Mouse (Mus musculus) heart, postnatal 10 days (tissue): ENCODE data around the gene Gm13693. TPM values are rescaled to one million over a fixed set of nuclear protein-coding genes. Genes with fewer than 3 reads are reported as not detected.
"Not testable (repeated sequence)": the region's sequence is repeated elsewhere in the genome, so short reads cannot be mapped to it uniquely, and the experiment has no call there.

Experiments
- DNase-seq, 2 experiments: peaks; one replicate each; pipeline ENCODE4 v3.0.0; 2021
- intact Hi-C: fragments of 180-260 bp; cut with DNase I; formaldehyde crosslinking; loops from one replicate; pipeline ENCODE4 v1.15.1; 2025
- total RNA-seq, 2 experiments: library from RNA; stranded (reverse); gene quantifications; 2 replicates each; pipeline ENCODE4 v1.2.3; 2021

Gene Gm13693
- total RNA-seq, result 1 to 10 TPM; 1.0 to 1.1 TPM

DNA sequence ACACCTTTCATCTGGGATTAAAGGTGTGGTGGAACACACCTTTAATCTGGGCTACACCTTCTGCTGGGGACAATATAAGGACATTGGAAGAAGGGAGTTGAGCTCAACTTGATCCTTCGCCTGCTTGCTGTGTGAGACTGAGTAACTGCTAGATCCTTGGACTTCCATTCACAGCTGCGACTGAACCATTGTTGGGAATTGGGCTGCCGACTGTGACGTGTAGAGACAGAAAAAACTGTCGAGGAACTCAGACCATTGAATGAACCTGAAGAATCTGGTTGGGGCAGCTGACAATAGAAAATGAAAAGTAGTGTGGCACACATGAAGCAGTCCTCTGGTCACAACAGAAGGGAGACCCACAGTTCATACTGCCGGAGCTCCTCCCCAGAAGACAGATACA, at the start of gene Gm13693:
TSS of gene Gm13693 (plus strand) at position 301 of the 400 bp plus-strand sequence.
- DNase-seq, intact Hi-C loops: not testable (repeated sequence)

DNA sequence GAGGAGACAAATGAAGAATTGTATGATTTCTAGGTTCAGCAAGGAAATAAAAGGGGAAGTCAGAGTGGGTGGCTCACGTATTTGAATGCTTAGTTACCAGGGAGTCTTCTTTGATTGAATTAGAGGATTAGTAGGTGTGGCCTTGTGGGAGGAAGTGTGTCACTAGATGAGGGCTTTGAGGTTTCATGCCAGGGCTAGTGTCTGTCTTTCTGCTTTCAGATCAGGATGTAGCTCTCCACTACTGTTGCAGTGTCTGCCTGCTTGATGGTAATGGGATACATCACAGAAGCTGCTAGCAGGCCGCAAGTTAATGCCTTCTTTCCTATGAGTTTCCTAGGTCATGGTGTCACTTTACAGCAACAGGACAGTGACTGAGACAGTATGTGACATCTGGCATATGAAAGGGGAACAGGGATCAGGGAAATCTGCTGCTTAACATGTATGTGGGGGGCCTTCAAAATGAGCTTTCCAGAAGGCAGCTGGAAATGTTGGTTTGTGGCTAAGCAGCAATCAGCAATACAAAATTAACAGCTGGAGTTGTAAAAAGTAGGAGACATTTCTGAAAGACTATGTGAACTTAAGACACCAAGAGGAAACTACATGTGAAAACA, 31.7 kb upstream of the Gm13693 start:
- intact Hi-C loops, result no loop called here

DNA sequence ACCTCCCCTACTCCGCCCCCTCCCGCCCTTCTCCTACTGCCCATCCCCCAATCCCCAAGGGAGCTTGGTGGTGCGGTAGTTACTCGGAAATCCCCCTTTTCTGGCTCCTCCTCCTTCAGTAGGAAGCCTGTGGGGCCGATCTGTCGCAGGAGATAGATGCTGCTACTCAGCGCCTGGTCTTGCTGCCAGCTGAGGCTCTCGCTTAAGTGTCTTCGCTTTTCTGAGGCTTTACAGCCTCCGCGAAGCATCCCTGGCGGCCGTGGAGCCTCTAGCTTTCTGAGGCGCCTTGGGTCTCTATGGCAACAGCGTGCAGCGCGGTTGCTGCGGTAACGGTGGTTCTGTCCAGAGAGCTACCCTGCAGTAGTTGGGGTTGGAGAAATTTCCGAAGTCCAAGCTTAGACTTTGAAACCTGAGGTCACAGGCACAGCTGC, 20.4 kb upstream of the Gm13693 start, which contains the start of gene Zswim2:
TSS of gene Zswim2 (minus strand) at position 298 of the 431 bp plus-strand sequence.
- DNase-seq, result peak; percentile 15 to 20
- intact Hi-C loops, result no loop called here

More for the DNA sequence above, 31.7 kb upstream of the Gm13693 start:
- no peak for DNase-seq

DNA sequence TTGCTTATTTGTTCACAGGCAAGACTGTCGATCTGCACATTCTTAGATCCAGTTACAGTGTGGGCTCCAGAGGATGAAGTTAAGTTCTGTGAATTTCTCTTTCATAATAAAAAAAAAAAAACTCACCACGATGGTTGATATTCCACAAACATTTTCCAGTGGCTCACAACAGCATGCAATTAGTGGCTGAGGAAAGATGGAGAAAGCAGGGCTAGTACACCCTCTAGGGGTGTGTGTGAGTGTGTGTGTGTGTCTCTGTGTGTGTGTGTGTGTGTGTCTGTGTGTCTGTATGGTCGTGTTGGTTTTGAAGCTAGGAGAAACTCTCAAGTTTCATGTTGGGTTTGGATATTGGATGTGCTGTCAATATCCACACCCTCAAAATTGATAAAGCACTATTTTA, 19.9 kb upstream of the Gm13693 start:
- intact Hi-C loops, result no loop called here
- no peak for DNase-seq

DNA sequence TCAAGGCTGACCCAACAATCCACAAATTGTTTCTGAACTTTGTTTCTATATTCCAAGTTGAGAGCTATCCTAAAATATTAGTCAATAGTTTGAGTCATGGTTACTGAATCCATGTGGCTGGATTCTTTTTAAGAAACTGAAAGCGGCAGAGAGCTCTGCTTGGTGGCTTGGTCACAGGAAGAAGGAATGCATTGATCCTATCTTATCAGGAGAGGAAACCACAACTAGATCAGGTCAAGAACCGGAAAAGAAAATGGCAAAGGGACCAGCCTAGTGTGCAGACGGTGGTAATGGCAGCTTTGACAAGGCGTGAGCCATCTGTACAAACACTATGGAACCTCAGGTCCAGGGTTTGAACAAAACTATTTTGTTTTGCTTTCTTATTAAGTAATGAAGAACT, 19.5 kb upstream of the Gm13693 start:
- DNase-seq, result no peak

DNA sequence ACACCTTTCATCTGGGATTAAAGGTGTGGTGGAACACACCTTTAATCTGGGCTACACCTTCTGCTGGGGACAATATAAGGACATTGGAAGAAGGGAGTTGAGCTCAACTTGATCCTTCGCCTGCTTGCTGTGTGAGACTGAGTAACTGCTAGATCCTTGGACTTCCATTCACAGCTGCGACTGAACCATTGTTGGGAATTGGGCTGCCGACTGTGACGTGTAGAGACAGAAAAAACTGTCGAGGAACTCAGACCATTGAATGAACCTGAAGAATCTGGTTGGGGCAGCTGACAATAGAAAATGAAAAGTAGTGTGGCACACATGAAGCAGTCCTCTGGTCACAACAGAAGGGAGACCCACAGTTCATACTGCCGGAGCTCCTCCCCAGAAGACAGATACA, 5.9 kb upstream of the Gm13693 start, which contains the start of gene Gm13698:
TSS of gene Gm13698 (plus strand) at position 301 of the 400 bp plus-strand sequence.
- intact Hi-C loops, DNase-seq: not testable (repeated sequence)

More for the DNA sequence above, 19.5 kb upstream of the Gm13693 start:
- intact Hi-C loops, result no loop called here

DNA sequence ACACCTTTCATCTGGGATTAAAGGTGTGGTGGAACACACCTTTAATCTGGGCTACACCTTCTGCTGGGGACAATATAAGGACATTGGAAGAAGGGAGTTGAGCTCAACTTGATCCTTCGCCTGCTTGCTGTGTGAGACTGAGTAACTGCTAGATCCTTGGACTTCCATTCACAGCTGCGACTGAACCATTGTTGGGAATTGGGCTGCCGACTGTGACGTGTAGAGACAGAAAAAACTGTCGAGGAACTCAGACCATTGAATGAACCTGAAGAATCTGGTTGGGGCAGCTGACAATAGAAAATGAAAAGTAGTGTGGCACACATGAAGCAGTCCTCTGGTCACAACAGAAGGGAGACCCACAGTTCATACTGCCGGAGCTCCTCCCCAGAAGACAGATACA, 5.7 kb downstream of the Gm13693 start, which contains the start of gene Gm13695:
TSS of gene Gm13695 (plus strand) at position 301 of the 400 bp plus-strand sequence.
- intact Hi-C loops, DNase-seq: not testable (repeated sequence)

DNA sequence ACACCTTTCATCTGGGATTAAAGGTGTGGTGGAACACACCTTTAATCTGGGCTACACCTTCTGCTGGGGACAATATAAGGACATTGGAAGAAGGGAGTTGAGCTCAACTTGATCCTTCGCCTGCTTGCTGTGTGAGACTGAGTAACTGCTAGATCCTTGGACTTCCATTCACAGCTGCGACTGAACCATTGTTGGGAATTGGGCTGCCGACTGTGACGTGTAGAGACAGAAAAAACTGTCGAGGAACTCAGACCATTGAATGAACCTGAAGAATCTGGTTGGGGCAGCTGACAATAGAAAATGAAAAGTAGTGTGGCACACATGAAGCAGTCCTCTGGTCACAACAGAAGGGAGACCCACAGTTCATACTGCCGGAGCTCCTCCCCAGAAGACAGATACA, 11.5 kb downstream of the Gm13693 start, which contains the start of gene Gm13696:
TSS of gene Gm13696 (plus strand) at position 301 of the 400 bp plus-strand sequence.
- DNase-seq, intact Hi-C loops: not testable (repeated sequence)

DNA sequence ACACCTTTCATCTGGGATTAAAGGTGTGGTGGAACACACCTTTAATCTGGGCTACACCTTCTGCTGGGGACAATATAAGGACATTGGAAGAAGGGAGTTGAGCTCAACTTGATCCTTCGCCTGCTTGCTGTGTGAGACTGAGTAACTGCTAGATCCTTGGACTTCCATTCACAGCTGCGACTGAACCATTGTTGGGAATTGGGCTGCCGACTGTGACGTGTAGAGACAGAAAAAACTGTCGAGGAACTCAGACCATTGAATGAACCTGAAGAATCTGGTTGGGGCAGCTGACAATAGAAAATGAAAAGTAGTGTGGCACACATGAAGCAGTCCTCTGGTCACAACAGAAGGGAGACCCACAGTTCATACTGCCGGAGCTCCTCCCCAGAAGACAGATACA, 17.3 kb downstream of the Gm13693 start, which contains the start of gene Gm13694:
TSS of gene Gm13694 (plus strand) at position 301 of the 400 bp plus-strand sequence.
- intact Hi-C loops, DNase-seq: not testable (repeated sequence)

DNA sequence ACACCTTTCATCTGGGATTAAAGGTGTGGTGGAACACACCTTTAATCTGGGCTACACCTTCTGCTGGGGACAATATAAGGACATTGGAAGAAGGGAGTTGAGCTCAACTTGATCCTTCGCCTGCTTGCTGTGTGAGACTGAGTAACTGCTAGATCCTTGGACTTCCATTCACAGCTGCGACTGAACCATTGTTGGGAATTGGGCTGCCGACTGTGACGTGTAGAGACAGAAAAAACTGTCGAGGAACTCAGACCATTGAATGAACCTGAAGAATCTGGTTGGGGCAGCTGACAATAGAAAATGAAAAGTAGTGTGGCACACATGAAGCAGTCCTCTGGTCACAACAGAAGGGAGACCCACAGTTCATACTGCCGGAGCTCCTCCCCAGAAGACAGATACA, 23.1 kb downstream of the Gm13693 start, which contains the start of gene Gm13697:
TSS of gene Gm13697 (plus strand) at position 301 of the 400 bp plus-strand sequence.
- intact Hi-C loops, DNase-seq: not testable (repeated sequence)

DNA sequence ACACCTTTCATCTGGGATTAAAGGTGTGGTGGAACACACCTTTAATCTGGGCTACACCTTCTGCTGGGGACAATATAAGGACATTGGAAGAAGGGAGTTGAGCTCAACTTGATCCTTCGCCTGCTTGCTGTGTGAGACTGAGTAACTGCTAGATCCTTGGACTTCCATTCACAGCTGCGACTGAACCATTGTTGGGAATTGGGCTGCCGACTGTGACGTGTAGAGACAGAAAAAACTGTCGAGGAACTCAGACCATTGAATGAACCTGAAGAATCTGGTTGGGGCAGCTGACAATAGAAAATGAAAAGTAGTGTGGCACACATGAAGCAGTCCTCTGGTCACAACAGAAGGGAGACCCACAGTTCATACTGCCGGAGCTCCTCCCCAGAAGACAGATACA, 28.9 kb downstream of the Gm13693 start, which contains the start of gene Gm13691:
TSS of gene Gm13691 (plus strand) at position 301 of the 400 bp plus-strand sequence.
- intact Hi-C loops, DNase-seq: not testable (repeated sequence)

DNA sequence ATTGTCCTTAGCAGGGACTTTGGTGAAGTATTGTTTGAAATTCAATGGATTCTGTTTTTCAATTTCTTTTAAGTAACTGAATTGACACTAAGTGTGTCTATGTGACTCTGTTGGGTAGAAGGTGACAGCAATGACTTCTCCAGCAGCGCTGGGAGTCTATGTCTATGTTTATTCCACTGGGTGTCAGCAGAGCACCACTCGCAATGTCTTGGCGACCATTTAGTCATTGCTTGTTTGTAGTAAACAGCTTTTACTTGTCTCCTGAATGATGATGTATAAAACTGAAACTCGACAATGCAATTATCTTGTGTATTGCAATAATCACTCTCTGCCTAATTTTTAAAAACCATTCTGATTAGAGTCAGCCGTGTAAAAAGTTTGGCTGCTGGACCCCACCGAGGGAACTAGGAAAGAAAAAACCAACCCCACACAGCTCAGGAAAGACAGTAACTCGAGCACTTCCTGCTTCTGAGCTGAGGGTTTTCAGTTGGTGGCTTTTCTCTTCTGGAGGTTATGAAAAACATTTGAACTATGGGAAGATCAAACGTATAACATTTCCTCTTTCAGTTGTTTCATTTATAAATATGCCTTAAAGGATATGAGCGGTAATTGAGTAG, 32.4 kb downstream of the Gm13693 start:
- DNase-seq, result peak; percentile 44 to 52
- intact Hi-C loops, result not testable (repeated sequence)

DNA sequence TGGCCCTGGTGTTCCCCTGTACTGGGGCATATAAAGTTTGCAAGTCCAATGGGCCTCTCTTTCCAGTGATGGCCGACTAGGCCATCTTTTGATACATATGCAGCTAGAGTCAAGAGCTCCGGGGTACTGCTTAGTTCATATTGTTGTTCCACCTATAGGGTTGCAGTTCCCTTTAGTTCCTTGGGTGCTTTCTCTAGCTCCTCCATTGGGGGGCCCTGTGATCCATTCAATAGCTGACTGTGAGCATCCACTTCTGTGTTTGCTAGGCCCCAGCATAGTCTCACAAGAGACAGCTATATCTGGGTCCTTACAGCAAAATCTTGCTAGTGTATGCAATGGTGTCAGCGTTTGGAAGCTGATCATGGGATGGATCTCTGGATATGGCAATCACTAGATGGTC, 33.2 kb downstream of the Gm13693 start:
- DNase-seq, intact Hi-C loops: not testable (repeated sequence)

DNA sequence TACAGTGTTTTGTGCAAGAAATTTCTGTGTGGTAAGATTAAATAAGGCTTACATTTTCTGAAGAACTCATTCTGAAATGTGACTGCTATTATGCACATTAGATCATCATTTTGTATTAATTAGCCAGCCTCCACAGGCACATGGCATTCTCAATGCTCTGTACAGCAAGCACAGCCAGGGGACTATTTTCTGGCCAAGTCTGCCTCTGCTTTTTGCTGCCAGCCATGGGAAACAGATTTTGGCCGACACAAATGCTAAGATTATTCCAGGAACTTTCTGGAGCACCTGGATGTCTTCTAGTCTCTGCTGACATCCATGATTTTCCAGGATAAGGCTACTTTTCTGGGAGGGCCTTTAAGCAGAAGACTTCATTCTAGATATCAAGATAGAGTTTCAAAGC, 47.6 kb downstream of the Gm13693 start:
- intact Hi-C loops, result no loop called here
- DNase-seq, result no peak

DNA sequence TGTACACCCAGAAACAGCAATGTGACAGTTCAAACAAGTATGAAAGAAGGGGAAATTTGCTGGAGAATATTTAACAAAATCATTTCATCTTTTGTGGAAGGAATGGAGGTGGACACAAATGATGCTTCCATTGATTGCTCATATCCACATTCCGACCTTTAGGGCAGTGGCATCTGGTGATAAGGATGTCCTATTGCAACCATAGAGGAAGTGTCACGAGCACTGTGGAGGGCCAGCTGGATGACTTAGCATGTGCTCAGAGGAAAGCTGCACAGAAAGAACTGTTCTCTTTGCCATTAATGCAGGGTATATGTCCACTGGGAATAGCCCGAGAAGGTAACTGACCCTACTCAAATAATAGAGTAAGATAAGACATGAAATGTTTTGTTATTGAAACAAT, 48.5 kb downstream of the Gm13693 start:
- no peak for DNase-seq
- intact Hi-C loops, result no loop called here

Other genes starting within 250 kb of the Gm13693 start
- gene Itgav, start 237.1 kb upstream of the Gm13693 start, total RNA-seq, result 10 to 100 TPM; 53.7 to 56.0 TPM
- 1 to 10 TPM; 1.9 TPM for gene Fam171b, start 148.9 kb upstream of the Gm13693 start, total RNA-seq
- gene Zswim2, start 20.3 kb upstream of the Gm13693 start, total RNA-seq, result not detected
- gene Gm13698, start 5.8 kb upstream of the Gm13693 start, total RNA-seq, result 1 to 10 TPM; 1.0 to 1.1 TPM
- 1 to 10 TPM in 1 of 2 experiments, not detected in 1; 1.1 TPM for gene Gm13695, start 5.8 kb downstream of the Gm13693 start, total RNA-seq
- 1 to 10 TPM; 1.0 to 1.1 TPM for gene Gm13696, start 11.6 kb downstream of the Gm13693 start, total RNA-seq
- 1 to 10 TPM; 1.0 to 1.1 TPM for gene Gm13694, start 17.4 kb downstream of the Gm13693 start, total RNA-seq
- 1 to 10 TPM; 1.0 to 1.1 TPM for gene Gm13697, start 23.2 kb downstream of the Gm13693 start, total RNA-seq
- gene Gm13691, start 29.1 kb downstream of the Gm13693 start, total RNA-seq, result 1 to 10 TPM; 1.0 to 1.1 TPM